Mouse (Mus musculus) kidney, postnatal 0 days (tissue): Measurements from ENCODE around the gene Ttll10. TPM values are rescaled to one million over a fixed set of nuclear protein-coding genes. Genes with fewer than 3 reads are reported as not detected.
A peak's percentile ranks its signal among the peaks of the same experiment; 100 is the strongest.

Experiments used
- ATAC-seq: fragments of 200-750 bp; cut with Nextera tagmentation; replicated peaks from 2 replicates; pipeline ENCODE4 v1.8.0; 2017; ENCODE audit warnings: low read depth, moderate number of reproducible peaks, moderate TSS enrichment, moderate library complexity; ENCODE audit not compliant: low FRiP score
- DNase-seq: peaks from one replicate; pipeline ENCODE4 v3.0.0-alpha.2; 2016; ENCODE audit warnings: low spot score
- H3K27ac ChIP-seq: fragments of 300-500 bp; sonication (generic); 2 replicates; pipeline ENCODE4 v1.5.1; 2014; ENCODE audit warnings: mild to moderate bottlenecking
- H3K27me3 ChIP-seq: fragments of 300-500 bp; sonication (generic); 2 replicates; pipeline ENCODE4 v1.6.1; 2014; ENCODE audit warnings: low read length, mixed read lengths; ENCODE audit not compliant: insufficient read depth
- H3K36me3 ChIP-seq: fragments of 300-500 bp; sonication (generic); 2 replicates; pipeline ENCODE4 v1.6.1; 2014; ENCODE audit warnings: low read length, mixed read lengths; ENCODE audit not compliant: insufficient read depth
- H3K4me1 ChIP-seq: fragments of 300-500 bp; sonication (generic); replicated peaks from 2 replicates; pipeline ENCODE4 v1.6.1; 2014; ENCODE audit warnings: antibody characterized with exemption, low read length, mixed read lengths; ENCODE audit not compliant: insufficient read depth
- H3K4me2 ChIP-seq: fragments of 300-500 bp; sonication (generic); 2 replicates; pipeline ENCODE4 v1.6.1; 2014; ENCODE audit warnings: mild to moderate bottlenecking, low read length, moderate library complexity, mixed read lengths
- H3K4me3 ChIP-seq: fragments of 300-500 bp; sonication (generic); replicated peaks from 2 replicates; pipeline ENCODE4 v1.5.1; 2014; ENCODE audit warnings: low read depth, low read length
- H3K9ac ChIP-seq: fragments of 300-500 bp; sonication (generic); 2 replicates; pipeline ENCODE4 v1.6.1; 2014; ENCODE audit warnings: low read depth, low read length
- H3K9me3 ChIP-seq: fragments of 300-500 bp; sonication (generic); replicated peaks from 2 replicates; pipeline ENCODE4 v1.6.1; 2016; ENCODE audit warnings: low read length, inconsistent platforms, mixed read lengths
- CTCF ChIP-seq: IDR thresholded peaks from 2 replicates; pipeline ENCODE4 v1.5.1; 2016; ENCODE audit warnings: antibody characterized with exemption, low read depth, mild to moderate bottlenecking, moderate library complexity
- WGBS: fragments of 180-500 bp; shearing (Covaris S2); extraction: QIAGEN DNeasy Blood & Tissue Kit; methylation state at CpG from one replicate; pipeline ENCODE4 v1.1.7; 2014; 5-methylcytosine and 5-hydroxymethylcytosine counted together
- polyA plus RNA-seq: library from polyadenylated mRNA; unstranded; fragments of >200 nt; fragmentation: Nextera tagmentation; extraction: Ambion mirVana; gene quantifications from 2 replicates; pipeline ENCODE4 v1.2.1, GENCODE M21; 2015

Ttll10 gene
- polyA plus RNA-seq, 1 experiment from 2014 or later, result 5.6 TPM

DNA sequence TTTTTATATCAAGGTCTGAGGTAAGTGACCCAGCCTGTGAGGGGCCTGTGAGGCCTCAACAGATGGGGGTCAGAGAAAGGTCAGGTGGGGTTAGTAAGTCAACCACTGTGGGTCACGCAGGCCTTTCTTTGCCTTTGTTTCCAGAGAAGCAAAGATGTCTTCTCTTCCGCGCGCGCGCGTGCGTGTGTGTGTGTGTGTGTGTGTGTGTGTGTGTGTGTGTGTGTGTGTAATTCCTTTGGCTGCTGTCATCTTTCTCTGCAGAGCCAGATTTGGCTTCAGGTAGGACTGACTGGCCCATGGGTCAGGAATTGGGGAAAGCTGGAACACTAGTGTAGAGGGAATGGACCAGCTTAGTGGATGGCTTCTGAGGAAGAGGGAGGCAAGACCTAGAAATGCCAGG, 10.5 kb upstream of the Ttll10 start:
- H3K4me3 ChIP-seq, result no peak overlapping the region
- H3K27ac ChIP-seq, result no peak overlapping the region
- ATAC-seq, result no peak
- H3K9me3 ChIP-seq, result no peaks in the 10 kb centered on the region
- H3K9ac ChIP-seq, result no peak overlapping the region
- H3K4me2 ChIP-seq, result no peak overlapping the region
- DNase-seq, result no peak
- no peaks in the 10 kb centered on the region for H3K27me3 ChIP-seq
- H3K4me1 ChIP-seq, result 0 out of 2 replicates have a peak, but pooled peaks cover 6% of the 10 kb centered on the region
- H3K36me3 ChIP-seq, result no peaks in the 10 kb centered on the region
- 96% methylated on average over 8 of the region's 8 CpGs for WGBS
- TF ChIP-seq CTCF, result no peak

DNA sequence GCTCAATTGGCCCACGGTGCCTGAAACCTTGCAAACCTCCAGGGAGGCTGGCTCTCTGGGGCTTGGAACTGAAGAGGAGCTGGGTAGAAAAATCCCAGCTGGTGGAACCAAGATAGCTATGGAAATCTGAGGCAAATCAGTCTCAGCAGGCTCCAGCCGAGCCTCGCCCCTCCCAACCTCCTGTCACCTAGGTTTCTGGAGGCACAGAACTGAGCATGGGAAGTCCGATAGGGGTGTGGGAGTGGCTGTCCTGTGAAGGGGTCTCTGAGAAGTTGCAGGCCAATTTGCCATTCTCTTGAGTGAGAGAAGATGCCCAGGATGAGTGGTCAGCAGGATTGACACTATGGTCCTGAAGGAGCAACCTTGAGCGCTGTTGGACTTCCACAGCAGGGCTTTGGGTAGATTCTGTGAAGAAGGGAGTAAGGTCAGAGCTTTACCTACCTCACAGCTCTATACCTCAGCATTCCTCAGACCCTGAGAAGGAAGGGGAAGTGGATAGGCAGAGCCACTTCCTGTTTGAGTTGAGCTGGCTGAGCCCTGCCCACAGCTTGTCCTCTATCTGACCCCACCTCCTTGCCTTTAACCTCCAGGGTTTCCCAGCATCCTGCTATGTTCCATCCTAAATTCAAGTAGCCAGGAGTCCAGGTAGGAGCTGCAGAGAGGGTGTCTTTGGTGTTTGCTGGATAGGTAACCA, 8.2 kb upstream of the Ttll10 start:
- TF ChIP-seq CTCF, result no peak

DNA sequence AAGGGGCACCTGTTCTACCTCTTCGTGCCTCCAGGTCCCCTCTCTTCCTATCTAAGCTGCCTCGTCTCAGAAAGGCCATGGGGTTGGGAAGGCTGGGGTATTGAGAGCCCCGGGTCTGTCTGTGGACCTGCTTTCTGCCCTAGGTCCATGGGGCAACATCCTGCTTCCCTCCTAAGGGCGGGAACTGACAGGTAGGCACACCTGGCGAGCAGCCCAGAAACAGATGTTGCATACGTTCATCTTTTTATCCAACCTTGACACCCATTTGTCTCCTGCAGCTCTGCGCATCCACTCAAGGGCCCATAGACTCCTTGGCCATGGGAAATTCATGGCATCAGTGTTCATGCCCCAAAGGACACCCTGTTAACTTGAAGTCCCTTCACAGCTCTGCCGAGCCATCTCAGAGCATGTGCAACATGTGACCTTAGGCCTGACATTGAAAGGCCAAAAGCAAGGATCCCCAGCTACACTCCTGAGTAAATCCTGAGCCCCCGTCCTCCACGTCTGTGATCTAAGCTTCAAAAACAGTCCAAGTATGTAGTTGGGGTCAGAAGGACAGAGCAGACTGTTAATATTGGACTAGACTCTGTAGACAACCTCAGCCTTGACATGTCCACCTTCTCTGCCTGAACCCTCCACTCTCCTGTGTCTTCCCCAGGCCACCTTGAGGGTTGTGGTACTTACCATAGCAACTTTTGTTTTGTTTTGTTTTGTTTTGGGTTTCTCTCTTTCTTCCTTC, 6.1 kb upstream of the Ttll10 start:
- H3K27me3 ChIP-seq, result no peaks in the 10 kb centered on the region
- no peak for TF ChIP-seq CTCF
- peak; percentile 61; the same call in 1 of the 2 replicates for ATAC-seq
- no peak overlapping the region for H3K9ac ChIP-seq
- H3K36me3 ChIP-seq, result no peaks in the 10 kb centered on the region
- WGBS, result 76% methylated on average over 10 of the region's 10 CpGs
- DNase-seq, result no peak
- no peaks in the 10 kb centered on the region for H3K9me3 ChIP-seq
- H3K4me1 ChIP-seq, result 0 out of 2 replicates have a peak, but pooled peaks cover 4% of the 10 kb centered on the region
- H3K4me2 ChIP-seq, result no peak overlapping the region
- no peak overlapping the region for H3K4me3 ChIP-seq
- peak overlapping the region; percentile 57 for H3K27ac ChIP-seq

More for the DNA sequence above, 8.2 kb upstream of the Ttll10 start:
- DNase-seq (no peak), ATAC-seq (no peak)
- Histone ChIP-seq H3K9ac (no peak overlapping the region), H3K27ac (no peak overlapping the region), H3K4me3 (no peak overlapping the region), H3K4me2 (no peak overlapping the region), H3K9me3 (no peaks in the 10 kb centered on the region), H3K36me3 (no peaks in the 10 kb centered on the region), H3K27me3 (no peaks in the 10 kb centered on the region), H3K4me1 (0 out of 2 replicates have a peak, but pooled peaks cover 6% of the 10 kb centered on the region)
- 68% methylated on average over 5 of the region's 5 CpGs for whole genome bisulfite sequencing

DNA sequence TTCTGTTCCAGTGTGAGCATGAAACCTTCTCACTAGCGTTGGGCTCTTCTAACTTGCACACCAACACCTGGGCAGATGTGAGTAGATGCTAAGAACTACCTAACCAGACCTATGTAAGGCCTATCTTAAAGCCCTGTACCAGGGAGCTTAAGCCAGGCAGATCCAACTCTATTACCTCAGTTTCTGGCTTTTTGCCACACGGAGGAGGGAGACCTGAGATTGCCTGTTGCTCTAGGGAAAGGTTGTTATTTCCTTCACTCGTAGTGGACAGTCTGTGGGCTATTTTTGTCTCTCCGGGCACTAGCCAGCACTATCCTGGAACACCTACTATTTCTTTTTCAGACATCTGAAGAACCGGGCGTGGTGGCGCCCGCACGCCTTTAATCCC, 5.3 kb upstream of the Ttll10 start:
- DNase-seq (no peak), ATAC-seq (no peak)
- Histone ChIP-seq H3K27ac (peak overlapping the region; percentile 57; the same call in 1 of the 2 replicates), H3K4me1 (0 out of 2 replicates have a peak, but pooled peaks cover 3% of the 10 kb centered on the region), H3K36me3 (no peaks in the 10 kb centered on the region), H3K4me3 (no peak overlapping the region), H3K4me2 (no peak overlapping the region), H3K27me3 (no peaks in the 10 kb centered on the region), H3K9ac (no peak overlapping the region), H3K9me3 (no peaks in the 10 kb centered on the region)
- no peak for TF ChIP-seq CTCF
- 73% methylated on average over 9 of the region's 9 CpGs for whole genome bisulfite sequencing

DNA sequence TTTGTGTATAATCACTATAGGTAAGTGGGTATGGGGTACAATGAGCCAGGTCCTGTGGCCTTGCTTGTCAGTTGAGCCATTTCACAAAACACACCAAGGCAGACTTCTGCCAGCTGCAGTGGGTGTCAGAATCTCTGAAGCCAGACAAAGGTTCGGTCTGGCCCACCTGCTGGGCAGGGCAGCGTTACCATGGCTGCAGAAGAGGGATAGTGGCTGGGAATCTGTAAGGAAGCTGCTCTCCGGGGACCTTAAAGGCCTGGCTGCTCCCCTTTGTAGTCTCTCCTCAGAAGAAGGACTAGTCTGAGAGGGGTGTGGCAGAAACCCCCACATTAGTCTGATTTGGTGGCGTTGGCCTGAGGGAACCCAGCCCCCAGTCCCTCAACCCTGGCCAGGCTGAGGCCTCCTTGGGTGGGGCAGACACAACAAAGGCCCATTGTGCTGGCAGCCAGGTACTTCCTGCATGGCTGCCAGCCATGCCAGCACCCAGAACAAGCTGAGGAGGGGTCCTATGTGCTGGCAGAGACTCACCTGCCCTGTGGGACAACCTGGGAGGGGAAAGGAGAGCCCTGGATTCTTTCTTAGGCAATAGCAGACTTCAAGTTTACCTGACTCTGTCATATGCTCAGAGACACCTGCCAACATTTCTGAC, 4.8 kb upstream of the Ttll10 start:
- no peak overlapping the region for H3K4me2 ChIP-seq
- 0 out of 2 replicates have a peak overlapping the region, but pooled peaks have one; percentile 31 for H3K27ac ChIP-seq
- TF ChIP-seq CTCF, result no peak
- H3K9me3 ChIP-seq, result no peaks in the 10 kb centered on the region
- WGBS, result 23% methylated on average over 4 of the region's 4 CpGs
- H3K4me3 ChIP-seq, result no peak overlapping the region
- H3K27me3 ChIP-seq, result no peaks in the 10 kb centered on the region
- H3K4me1 ChIP-seq, result 0 out of 2 replicates have a peak, but pooled peaks cover 3% of the 10 kb centered on the region
- ATAC-seq (no peak), DNase-seq (no peak)
- H3K36me3 ChIP-seq, result no peaks in the 10 kb centered on the region
- no peak overlapping the region for H3K9ac ChIP-seq

DNA sequence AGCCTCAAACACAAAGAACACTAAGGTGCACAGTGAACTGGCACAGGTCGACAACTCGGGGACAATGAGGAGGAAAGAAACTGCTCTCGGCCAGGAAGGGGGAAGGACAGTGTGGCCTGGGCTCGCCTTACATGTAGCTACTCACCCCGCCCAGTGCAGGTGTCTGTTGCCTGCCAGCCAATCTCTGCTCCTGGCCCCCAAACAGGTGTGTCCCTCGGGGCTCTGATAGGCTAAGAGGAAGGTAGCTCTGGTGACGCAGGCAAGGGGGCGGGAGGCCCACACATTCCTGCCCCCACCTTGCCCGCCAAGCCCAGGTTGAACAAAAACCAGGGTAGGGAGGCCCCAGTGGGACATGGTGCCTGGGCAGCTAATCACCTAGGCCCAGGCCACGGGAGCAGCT, 499 bp upstream of the Ttll10 start:
- Histone ChIP-seq H3K9ac (peak overlapping the region; percentile 59; the same call in 1 of the 2 replicates), H3K27me3 (no peaks in the 10 kb centered on the region), H3K4me2 (peak overlapping the region; percentile 47), H3K9me3 (no peaks in the 10 kb centered on the region), H3K4me1 (0 out of 2 replicates have a peak, but pooled peaks cover 6% of the 10 kb centered on the region), H3K36me3 (no peaks in the 10 kb centered on the region), H3K4me3 (peak overlapping the region; percentile 32; the same call in 1 of the 2 replicates), H3K27ac (peak overlapping the region; percentile 95)
- DNase-seq (peak; percentile 72), ATAC-seq (peak; percentile 97)
- 17% methylated on average over 10 of the region's 10 CpGs for WGBS
- no peak for TF ChIP-seq CTCF
